ENCODE assay signal across 9 mouse cellular contexts in the genomic region with DNA sequence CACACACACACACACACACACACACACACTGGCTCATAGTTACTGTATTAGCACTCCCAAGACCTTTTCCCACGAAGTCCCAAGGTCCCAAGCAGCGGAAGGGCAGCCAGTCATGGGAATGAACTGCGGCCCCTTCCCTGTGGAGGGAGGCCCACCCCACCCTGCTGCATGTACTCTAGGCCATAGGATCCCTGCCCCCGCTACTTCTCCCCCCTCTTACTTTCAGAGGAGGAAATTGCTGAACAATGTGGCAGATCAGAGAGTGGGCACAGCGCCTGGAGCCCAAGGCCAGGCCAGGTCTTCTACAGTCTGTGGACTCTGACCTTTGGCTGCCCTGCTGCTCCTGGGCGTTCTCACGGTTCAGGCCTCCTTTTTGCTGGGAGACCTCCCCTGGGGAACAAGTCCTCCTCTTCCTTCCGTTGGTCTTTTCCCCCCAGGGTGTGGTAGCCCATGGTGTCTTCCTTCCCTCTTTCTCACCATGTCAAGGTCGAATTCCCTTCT. TPM values are rescaled to one million over a fixed set of nuclear protein-coding genes. Genes with fewer than 3 reads are reported as not detected.
DNase-seq lines count a peak whose midpoint lies in the region; ATAC-seq lines count a peak whose summit lies in the region.
"Had no signal": no experiment of that assay in that cellular context is flagged by ENCODE, and none has a peak within 500 bp of the region (broad histone marks: within the 10 kb centered on the region; RNA-seq: fewer than 3 reads in every experiment).

No protein-coding gene starts in this region.

- WGBS in hindbrain, embryonic 13.5 days = 54% methylated on average over 9 of the region's 9 CpGs
- 50% methylated on average over 9 of the region's 9 CpGs for WGBS in hindbrain, embryonic 12.5 days
- 61% methylated on average over 9 of the region's 9 CpGs for WGBS in midbrain, embryonic 14.5 days

- no peaks in the 10 kb centered on the region for H3K27me3 ChIP-seq in hindbrain, embryonic 13.5 days
- no peaks in the 10 kb centered on the region for H3K27me3 ChIP-seq in hindbrain, embryonic 12.5 days
- no peaks in the 10 kb centered on the region for H3K27me3 ChIP-seq in midbrain, embryonic 14.5 days (ENCODE audit: control insufficient read depth, insufficient read depth, low read length)

- H3K36me3 ChIP-seq in hindbrain, embryonic 13.5 days = no peaks in the 10 kb centered on the region
- H3K36me3 ChIP-seq in hindbrain, embryonic 12.5 days = no peaks in the 10 kb centered on the region
- H3K36me3 ChIP-seq in midbrain, embryonic 14.5 days (ENCODE audit: control insufficient read depth, insufficient read depth, low read length) = no peaks in the 10 kb centered on the region

- DNase-seq in heart, adult 9 months (ENCODE audit: low spot score in 2 of 2) = peak; percentile 81 to 90
- peak; percentile 91 for DNase-seq in kidney, postnatal 10 days
- peak; percentile 31 for DNase-seq in ovary, postnatal 14 days (ENCODE audit: low spot score)
- DNase-seq in midbrain, embryonic 14.5 days = no peak
- no peak for DNase-seq in left cerebral cortex, postnatal 25 days (ENCODE audit: low spot score in 2 of 2)
- no peak for DNase-seq in c-Kit-positive CD71-positive TER-119-positive erythroid progenitor cells, embryonic 14.5 days (ENCODE audit: low spot score)

- H3K4me2 ChIP-seq in hindbrain, embryonic 13.5 days = no peak overlapping the region
- H3K4me2 ChIP-seq in hindbrain, embryonic 12.5 days (replicated peaks) = no peak overlapping the region
- no peak overlapping the region for H3K4me2 ChIP-seq in midbrain, embryonic 14.5 days (ENCODE audit: low read length)

- no peak overlapping the region for H3K9ac ChIP-seq in hindbrain, embryonic 13.5 days
- H3K9ac ChIP-seq in hindbrain, embryonic 12.5 days = no peak overlapping the region
- H3K9ac ChIP-seq in midbrain, embryonic 14.5 days (replicated peaks; ENCODE audit: low read length) = no peak overlapping the region
- H3K9ac ChIP-seq: liver, embryonic 14.5 days had no signal

- no peak overlapping the region for H3K4me3 ChIP-seq in hindbrain, embryonic 13.5 days
- no peak overlapping the region for H3K4me3 ChIP-seq in hindbrain, embryonic 12.5 days
- H3K4me3 ChIP-seq in midbrain, embryonic 14.5 days (replicated peaks; ENCODE audit: low read depth, low read length) = no peak overlapping the region

- H3K4me1 ChIP-seq in hindbrain, embryonic 13.5 days (replicated peaks) = peaks cover 11% of the 10 kb centered on the region
- peaks cover 7% of the 10 kb centered on the region for H3K4me1 ChIP-seq in hindbrain, embryonic 12.5 days
- H3K4me1 ChIP-seq in midbrain, embryonic 14.5 days (ENCODE audit: control insufficient read depth, insufficient read depth, low read length) = peaks cover 7% of the 10 kb centered on the region; the same call in 1 of the 2 replicates

- H3K27ac ChIP-seq in hindbrain, embryonic 13.5 days = 0 out of 2 replicates have a peak overlapping the region, but pooled peaks have one; percentile 12
- no peak overlapping the region for H3K27ac ChIP-seq in hindbrain, embryonic 12.5 days
- H3K27ac ChIP-seq in midbrain, embryonic 14.5 days (replicated peaks; ENCODE audit: low read depth, low read length) = no peak overlapping the region
- H3K27ac ChIP-seq: liver, embryonic 14.5 days had no signal

- no peak for ATAC-seq in hindbrain, embryonic 13.5 days (ENCODE audit: low FRiP score)
- ATAC-seq in hindbrain, embryonic 12.5 days (ENCODE audit: low FRiP score) = no peak
- no peak for ATAC-seq in midbrain, embryonic 14.5 days (ENCODE audit: low FRiP score, low TSS enrichment)

- H3K9me3 ChIP-seq in hindbrain, embryonic 13.5 days = no peaks in the 10 kb centered on the region
- no peaks in the 10 kb centered on the region for H3K9me3 ChIP-seq in hindbrain, embryonic 12.5 days (replicated peaks)
- H3K9me3 ChIP-seq in midbrain, embryonic 14.5 days (ENCODE audit: control insufficient read depth, low read length) = no peaks in the 10 kb centered on the region

- intact Hi-C loops in left cerebral cortex, postnatal 25 days (cut with DNase I) = no loop called here

RNA-seq across cellular contexts. Expression of gene Oaz2, which starts 3.7 kb away (rescaled TPM):
- polyA plus RNA-seq in hindbrain, embryonic 13.5 days (2015; fragmentation: Nextera tagmentation; extraction: Ambion mirVana) = 403 and 404 TPM in 2 replicates
- 312 and 323 TPM in 2 replicates for polyA plus RNA-seq in hindbrain, embryonic 12.5 days (2016; fragmentation: Nextera tagmentation; extraction: Ambion mirVana)
- 258 and 300 TPM in 2 replicates for polyA plus RNA-seq in midbrain, embryonic 14.5 days (2014; fragmentation: Nextera tagmentation; extraction: Ambion mirVana)
- total RNA-seq in left cerebral cortex, postnatal 25 days (2021) = 100 to 1,000 TPM; 231 to 250 TPM

RNA-seq across cellular contexts. Expression of gene Rbpms2, which starts 42.0 kb away (rescaled TPM):
- 5.0 and 5.4 TPM in 2 replicates for polyA plus RNA-seq in hindbrain, embryonic 13.5 days (2015; fragmentation: Nextera tagmentation; extraction: Ambion mirVana)
- 13.7 and 15.0 TPM in 2 replicates for polyA plus RNA-seq in hindbrain, embryonic 12.5 days (2016; fragmentation: Nextera tagmentation; extraction: Ambion mirVana)
- 2.4 and 3.5 TPM in 2 replicates for polyA plus RNA-seq in midbrain, embryonic 14.5 days (2014; fragmentation: Nextera tagmentation; extraction: Ambion mirVana)
- total RNA-seq in left cerebral cortex, postnatal 25 days (2021) = 1 to 10 TPM; 2.2 to 3.2 TPM

Comparison
In these comparisons a context has a peak if more than half of its experiments do, and no peak if none do; other contexts are left out.
1. DNase-seq: peak in heart, adult 9 months (2 of 2), kidney, postnatal 10 days (single experiment) and ovary, postnatal 14 days (single experiment); none in midbrain, embryonic 14.5 days (single experiment), left cerebral cortex, postnatal 25 days (0 of 2) and c-Kit-positive CD71-positive TER-119-positive erythroid progenitor cells, embryonic 14.5 days (single experiment).